Mouse (Mus musculus) myocyte (in vitro differentiated cells): Measurements from ENCODE around the gene Prkacb. TPM values are rescaled to one million over a fixed set of nuclear protein-coding genes. Genes with fewer than 3 reads are reported as not detected.

Source experiments
- H3K27me3 ChIP-seq: one replicate; pipeline ENCODE4 v1.6.1; 2011; ENCODE audit not compliant: control insufficient read depth, insufficient read depth, insufficient read length
- H3K36me3 ChIP-seq: one replicate; pipeline ENCODE4 v1.6.1; 2011; ENCODE audit not compliant: control insufficient read depth, insufficient read depth
- H3K4me2 ChIP-seq: one replicate; pipeline ENCODE4 v1.6.1; 2011; ENCODE audit warnings: low read depth, control low read depth
- H3K4me3 ChIP-seq: one replicate; pipeline ENCODE4 v1.5.1; 2011; ENCODE audit warnings: mild to moderate bottlenecking, control low read depth, moderate library complexity
- H3K79me2 ChIP-seq: one replicate; pipeline ENCODE4 v1.6.1; 2011; ENCODE audit not compliant: control insufficient read depth, insufficient read depth
- H3ac ChIP-seq: one replicate; pipeline ENCODE4 v1.6.1; 2011; ENCODE audit not compliant: control insufficient read depth, insufficient read length
- CEBPB ChIP-seq: IDR thresholded peaks from 2 replicates; pipeline ENCODE4 v1.6.1; 2011; ENCODE audit warnings: mild to moderate bottlenecking, moderate library complexity; ENCODE audit not compliant: poor library complexity, insufficient read depth, severe bottlenecking
- E2F4 ChIP-seq: IDR thresholded peaks from one replicate; pipeline ENCODE4 v1.6.1; 2011; ENCODE audit warnings: mild to moderate bottlenecking, control low read depth, moderate library complexity; ENCODE audit not compliant: insufficient read depth
- MAX ChIP-seq: IDR thresholded peaks from one replicate; pipeline ENCODE4 v1.6.1; 2011; ENCODE audit warnings: low read depth, mild to moderate bottlenecking, control low read depth
- MYOD1 ChIP-seq, 3 experiments: IDR thresholded peaks; one replicate each; pipeline ENCODE4 v1.6.1; 2011; ENCODE audit warnings: control low read depth in 2 of 3, low read depth in 2 of 3, mild to moderate bottlenecking in 2 of 3, moderate library complexity in 1 of 3; ENCODE audit not compliant: insufficient read length in 2 of 3, control insufficient read depth in 1 of 3
- MYOG ChIP-seq, 3 experiments: IDR thresholded peaks; one replicate each; pipeline ENCODE4 v1.6.1; 2011; ENCODE audit warnings: control low read depth in 2 of 3, low read depth in 2 of 3, mild to moderate bottlenecking in 2 of 3; ENCODE audit not compliant: insufficient read length in 2 of 3, control insufficient read depth in 1 of 3, insufficient read depth in 1 of 3
- POLR2A ChIP-seq: IDR thresholded peaks from one replicate; pipeline ENCODE4 v1.6.1; 2011; ENCODE audit warnings: low read depth, mild to moderate bottlenecking, control low read depth, moderate library complexity; ENCODE audit not compliant: insufficient read length
- POLR2AphosphoS2 ChIP-seq: IDR thresholded peaks from one replicate; pipeline ENCODE4 v1.6.1; 2011; ENCODE audit warnings: low read depth, control low read depth; ENCODE audit not compliant: insufficient read length
- REST ChIP-seq: IDR thresholded peaks from one replicate; pipeline ENCODE4 v1.6.1; 2011; ENCODE audit warnings: mild to moderate bottlenecking, control low read depth, moderate library complexity; ENCODE audit not compliant: insufficient read depth, insufficient read length
- SRF ChIP-seq: IDR thresholded peaks from one replicate; pipeline ENCODE4 v1.6.1; 2011; ENCODE audit warnings: low read depth; ENCODE audit not compliant: control insufficient read depth, insufficient read length
- TCF12 ChIP-seq: IDR thresholded peaks from one replicate; pipeline ENCODE4 v1.6.1; 2011; ENCODE audit warnings: mild to moderate bottlenecking, control low read depth; ENCODE audit not compliant: poor library complexity, insufficient read depth, severe bottlenecking
- TCF3 ChIP-seq: IDR thresholded peaks from one replicate; pipeline ENCODE4 v1.6.1; 2011; ENCODE audit warnings: low read depth, control low read depth; ENCODE audit not compliant: insufficient read length
- USF1 ChIP-seq: IDR thresholded peaks from one replicate; pipeline ENCODE4 v1.6.1; 2011; ENCODE audit warnings: low read depth, mild to moderate bottlenecking, control low read depth, moderate library complexity
- polyA plus RNA-seq: library from polyadenylated mRNA; unstranded; fragments of >200 nt; fragmentation: generic; extraction: Trizol; gene quantifications from one replicate; pipeline ENCODE4 v1.2.1, GENCODE M21; 2012; ENCODE audit warnings: missing spikeins

Prkacb gene
- polyA plus RNA-seq, 1 experiment: 19.6 TPM

- no peak overlapping the region for H3K4me3 ChIP-seq
- H3K27me3 ChIP-seq: no peaks in the 10 kb centered on the region
- H3K4me2 ChIP-seq: no peak overlapping the region
- TF ChIP-seq SRF (no peak), MAX (no peak), CEBPB (no peak), POLR2A (no peak), MYOG (IDR thresholded peaks at IDR 0.05; ENCODE audit: control insufficient read depth in 1 of 3, insufficient read depth in 1 of 3, insufficient read length in 2 of 3, low read depth in 2 of 3) (no peak), MYOD1 (IDR thresholded peaks at IDR 0.05; ENCODE audit: control insufficient read depth in 1 of 3, insufficient read length in 2 of 3, low read depth in 2 of 3) (no peak), POLR2AphosphoS2 (no peak), REST (no peak), E2F4 (no peak), TCF3 (no peak), USF1 (no peak), TCF12 (no peak)
- H3K36me3 ChIP-seq: peaks cover 21% of the 10 kb centered on the region
- no peaks in the 10 kb centered on the region for H3K79me2 ChIP-seq
- H3ac ChIP-seq: no peak overlapping the region
These were observed 77.7 kb downstream of the Prkacb start for GRCm38 (mm10) chr3:146734907-146735629.

GRCm38 (mm10) chr3:146731499-146731898 lies 81.3 kb downstream of the Prkacb start:
- Histone ChIP-seq H3K4me2 (no peak overlapping the region), H3K36me3 (peaks cover 25% of the 10 kb centered on the region)

GRCm38 (mm10) chr3:146723037-146723436 lies 89.8 kb downstream of the Prkacb start:
- Histone ChIP-seq H3K4me3 (no peak overlapping the region), H3K27me3 (no peaks in the 10 kb centered on the region), H3ac (no peak overlapping the region), H3K4me2 (no peak overlapping the region), H3K79me2 (no peaks in the 10 kb centered on the region), H3K36me3 (peaks cover 4% of the 10 kb centered on the region)
- TF ChIP-seq MAX: no peak
- TF ChIP-seq CEBPB: no peak
- TF ChIP-seq SRF: no peak
- no peak for TF ChIP-seq MYOD1 (IDR thresholded peaks at IDR 0.05; ENCODE audit: control insufficient read depth in 1 of 3, insufficient read length in 2 of 3, low read depth in 2 of 3)
- TF ChIP-seq MYOG (IDR thresholded peaks at IDR 0.05; ENCODE audit: control insufficient read depth in 1 of 3, insufficient read depth in 1 of 3, insufficient read length in 2 of 3, low read depth in 2 of 3): no peak

More at GRCm38 (mm10) chr3:146731499-146731898, 81.3 kb downstream of the Prkacb start:
- TF ChIP-seq POLR2AphosphoS2 (no peak), MYOG (IDR thresholded peaks at IDR 0.05; ENCODE audit: control insufficient read depth in 1 of 3, insufficient read depth in 1 of 3, insufficient read length in 2 of 3, low read depth in 2 of 3) (no peak)
- no peaks in the 10 kb centered on the region for H3K27me3 ChIP-seq
- H3K4me3 ChIP-seq: no peak overlapping the region
- no peak overlapping the region for H3ac ChIP-seq
- H3K79me2 ChIP-seq: no peaks in the 10 kb centered on the region

GRCm38 (mm10) chr3:146719696-146720095 lies 93.1 kb downstream of the Prkacb start:
- no peaks in the 10 kb centered on the region for H3K79me2 ChIP-seq
- no peak overlapping the region for H3ac ChIP-seq
- H3K36me3 ChIP-seq: no peaks in the 10 kb centered on the region
- TF ChIP-seq MYOD1 (IDR thresholded peaks at IDR 0.05; ENCODE audit: control insufficient read depth in 1 of 3, insufficient read length in 2 of 3, low read depth in 2 of 3): no peak
- TF ChIP-seq MYOG (IDR thresholded peaks at IDR 0.05; ENCODE audit: control insufficient read depth in 1 of 3, insufficient read depth in 1 of 3, insufficient read length in 2 of 3, low read depth in 2 of 3): no peak
- TF ChIP-seq USF1: no peak
- no peak for TF ChIP-seq CEBPB
- no peak for TF ChIP-seq POLR2A
- no peak for TF ChIP-seq TCF12
- TF ChIP-seq E2F4: no peak
- no peak for TF ChIP-seq SRF
- TF ChIP-seq POLR2AphosphoS2: no peak
- TF ChIP-seq TCF3: no peak
- TF ChIP-seq MAX: no peak
- TF ChIP-seq REST: no peak
- H3K27me3 ChIP-seq: no peaks in the 10 kb centered on the region
- H3K4me2 ChIP-seq: no peak overlapping the region
- no peak overlapping the region for H3K4me3 ChIP-seq

GRCm38 (mm10) chr3:146718251-146718650 lies 94.5 kb downstream of the Prkacb start:
- Histone ChIP-seq H3K4me3 (no peak overlapping the region), H3K4me2 (no peak overlapping the region), H3K27me3 (no peaks in the 10 kb centered on the region), H3K79me2 (no peaks in the 10 kb centered on the region), H3K36me3 (no peaks in the 10 kb centered on the region), H3ac (no peak overlapping the region)
- TF ChIP-seq POLR2AphosphoS2: no peak
